In genomic region chr8:70674716-70675115, GRCm38 (mm10) we compare ENCODE assay signal across 7 mouse cellular contexts. TPM values are rescaled to one million over a fixed set of nuclear protein-coding genes. Genes with fewer than 3 reads are reported as not detected.
DNase-seq lines count a peak whose midpoint lies in the region; ATAC-seq lines count a peak whose summit lies in the region.

No protein-coding gene starts in this region.

- H3K36me3 ChIP-seq in midbrain, embryonic 10.5 days, result peaks cover 37% of the 10 kb centered on the region
- H3K36me3 ChIP-seq in midbrain, embryonic 11.5 days (ENCODE audit: control insufficient read depth, insufficient read depth, low read length), result peaks cover 2% of the 10 kb centered on the region
- peaks cover 36% of the 10 kb centered on the region for H3K36me3 ChIP-seq in embryonic facial prominence, embryonic 10.5 days (replicated peaks)
- H3K36me3 ChIP-seq in intestine, embryonic 15.5 days, result peaks cover 19% of the 10 kb centered on the region
- H3K36me3 ChIP-seq in neural tube, embryonic 14.5 days (ENCODE audit: control insufficient read depth, insufficient read depth, low read length), result peaks cover 4% of the 10 kb centered on the region; the same call in 1 of the 2 replicates

- peak overlapping the region; percentile 98; the same call in 1 of the 2 replicates for H3K27ac ChIP-seq in midbrain, embryonic 10.5 days (replicated peaks)
- H3K27ac ChIP-seq in midbrain, embryonic 11.5 days (ENCODE audit: low read depth, low read length), result no peak overlapping the region
- peak overlapping the region; percentile 95 for H3K27ac ChIP-seq in embryonic facial prominence, embryonic 10.5 days (replicated peaks)
- H3K27ac ChIP-seq in intestine, embryonic 15.5 days, result peak overlapping the region; percentile 98
- no peak overlapping the region for H3K27ac ChIP-seq in neural tube, embryonic 14.5 days (ENCODE audit: low read depth, low read length)

- ATAC-seq in midbrain, embryonic 11.5 days (ENCODE audit: low FRiP score), result no peak
- no peak for ATAC-seq in intestine, embryonic 15.5 days
- no peak for ATAC-seq in neural tube, embryonic 14.5 days (ENCODE audit: low read depth)

- WGBS in midbrain, embryonic 10.5 days, result 80% methylated on average over 4 of the region's 4 CpGs
- WGBS in midbrain, embryonic 11.5 days, result 93% methylated on average over 4 of the region's 4 CpGs
- WGBS in embryonic facial prominence, embryonic 10.5 days, result 74% methylated on average over 4 of the region's 4 CpGs
- WGBS in intestine, embryonic 15.5 days, result 52% methylated on average over 4 of the region's 4 CpGs
- WGBS in neural tube, embryonic 14.5 days, result 83% methylated on average over 4 of the region's 4 CpGs

- H3K27me3 ChIP-seq in midbrain, embryonic 10.5 days (ENCODE audit: low read depth, poor library complexity, severe bottlenecking), result no peaks in the 10 kb centered on the region
- no peaks in the 10 kb centered on the region for H3K27me3 ChIP-seq in midbrain, embryonic 11.5 days (ENCODE audit: control insufficient read depth, insufficient read depth, low read length)
- H3K27me3 ChIP-seq in embryonic facial prominence, embryonic 10.5 days (replicated peaks; ENCODE audit: low read depth, poor library complexity, severe bottlenecking), result no peaks in the 10 kb centered on the region
- no peaks in the 10 kb centered on the region for H3K27me3 ChIP-seq in intestine, embryonic 15.5 days (replicated peaks)
- no peaks in the 10 kb centered on the region for H3K27me3 ChIP-seq in neural tube, embryonic 14.5 days (ENCODE audit: control insufficient read depth, insufficient read depth, low read length)

- no peak overlapping the region for H3K4me2 ChIP-seq in midbrain, embryonic 11.5 days
- H3K4me2 ChIP-seq in intestine, embryonic 15.5 days (replicated peaks), result peak overlapping the region; percentile 80
- no peak overlapping the region; the same call in 1 of the 2 replicates for H3K4me2 ChIP-seq in neural tube, embryonic 14.5 days (ENCODE audit: low read depth, low read length)

- H3K4me3 ChIP-seq in midbrain, embryonic 10.5 days, result peak overlapping the region; percentile 74; the same call in 1 of the 2 replicates
- H3K4me3 ChIP-seq in midbrain, embryonic 11.5 days (ENCODE audit: low read depth, low read length), result no peak overlapping the region
- H3K4me3 ChIP-seq in embryonic facial prominence, embryonic 10.5 days, result peak overlapping the region; percentile 67
- H3K4me3 ChIP-seq in intestine, embryonic 15.5 days (replicated peaks), result no peak overlapping the region
- H3K4me3 ChIP-seq in neural tube, embryonic 14.5 days (ENCODE audit: low read depth, low read length), result no peak overlapping the region; the same call in 1 of the 2 replicates

- H3K9me3 ChIP-seq in midbrain, embryonic 10.5 days (replicated peaks), result no peaks in the 10 kb centered on the region
- no peaks in the 10 kb centered on the region for H3K9me3 ChIP-seq in midbrain, embryonic 11.5 days (ENCODE audit: control insufficient read depth, low read length)
- H3K9me3 ChIP-seq in embryonic facial prominence, embryonic 10.5 days, result no peaks in the 10 kb centered on the region
- H3K9me3 ChIP-seq in intestine, embryonic 15.5 days, result no peaks in the 10 kb centered on the region
- H3K9me3 ChIP-seq in neural tube, embryonic 14.5 days (ENCODE audit: control insufficient read depth, low read length), result no peaks in the 10 kb centered on the region

- H3K4me1 ChIP-seq in midbrain, embryonic 10.5 days, result peaks cover 23% of the 10 kb centered on the region
- H3K4me1 ChIP-seq in midbrain, embryonic 11.5 days (ENCODE audit: control insufficient read depth, insufficient read depth, low read length), result peaks cover 5% of the 10 kb centered on the region
- peaks cover 37% of the 10 kb centered on the region for H3K4me1 ChIP-seq in embryonic facial prominence, embryonic 10.5 days
- peaks cover 25% of the 10 kb centered on the region for H3K4me1 ChIP-seq in intestine, embryonic 15.5 days (replicated peaks)
- H3K4me1 ChIP-seq in neural tube, embryonic 14.5 days (ENCODE audit: control insufficient read depth, insufficient read depth, low read length), result peaks cover 15% of the 10 kb centered on the region

- no peak overlapping the region for H3K9ac ChIP-seq in midbrain, embryonic 11.5 days (ENCODE audit: low read length)
- H3K9ac ChIP-seq in intestine, embryonic 15.5 days, result peak overlapping the region; percentile 79; the same call in 1 of the 2 replicates
- H3K9ac ChIP-seq in neural tube, embryonic 14.5 days (replicated peaks; ENCODE audit: low read depth, low read length), result 0 out of 2 replicates have a peak overlapping the region, but pooled peaks have one; percentile 21

- DNase-seq in midbrain, embryonic 10.5 days (ENCODE audit: low spot score), result no peak
- no peak for DNase-seq in midbrain, embryonic 11.5 days (ENCODE audit: low spot score, missing footprints)
- no peak for DNase-seq in embryonic facial prominence, embryonic 10.5 days (ENCODE audit: low spot score)
- no peak for DNase-seq in ovary, postnatal 14 days (ENCODE audit: low spot score)
- no peak for DNase-seq in left cerebral cortex, postnatal 25 days (ENCODE audit: low spot score in 2 of 2)

- intact Hi-C loops in left cerebral cortex, postnatal 25 days (cut with DNase I), result no loop called here

RNA-seq across cellular contexts. Expression of gene Lsm4, which starts 1.7 kb away (rescaled TPM):
- 315 and 355 TPM in 2 replicates for polyA plus RNA-seq in midbrain, embryonic 10.5 days (2016; fragmentation: Nextera tagmentation; extraction: Ambion mirVana)
- 305 and 326 TPM in 2 replicates for polyA plus RNA-seq in midbrain, embryonic 11.5 days (2014; fragmentation: Nextera tagmentation; extraction: Ambion mirVana)
- polyA plus RNA-seq in embryonic facial prominence, embryonic 10.5 days (2016; fragmentation: Nextera tagmentation; extraction: Ambion mirVana), result 347 and 351 TPM in 2 replicates
- 286 and 323 TPM in 2 replicates for polyA plus RNA-seq in intestine, embryonic 15.5 days (2015; fragmentation: Nextera tagmentation; extraction: Ambion mirVana)
- 193 and 194 TPM in 2 replicates for polyA plus RNA-seq in neural tube, embryonic 14.5 days (2014; fragmentation: Nextera tagmentation; extraction: Ambion mirVana)
- 10 to 100 TPM; 62.9 to 63.5 TPM for total RNA-seq in left cerebral cortex, postnatal 25 days (2021)

RNA-seq across cellular contexts. Expression of gene Pgpep1, which starts 14.5 kb away (rescaled TPM):
- polyA plus RNA-seq in midbrain, embryonic 10.5 days (2016; fragmentation: Nextera tagmentation; extraction: Ambion mirVana), result 51.8 and 89.7 TPM in 2 replicates
- polyA plus RNA-seq in midbrain, embryonic 11.5 days (2014; fragmentation: Nextera tagmentation; extraction: Ambion mirVana), result 103 and 108 TPM in 2 replicates
- polyA plus RNA-seq in embryonic facial prominence, embryonic 10.5 days (2016; fragmentation: Nextera tagmentation; extraction: Ambion mirVana), result 51.8 and 52.7 TPM in 2 replicates
- 58.0 and 74.2 TPM in 2 replicates for polyA plus RNA-seq in intestine, embryonic 15.5 days (2015; fragmentation: Nextera tagmentation; extraction: Ambion mirVana)
- 74.5 and 85.2 TPM in 2 replicates for polyA plus RNA-seq in neural tube, embryonic 14.5 days (2014; fragmentation: Nextera tagmentation; extraction: Ambion mirVana)
- total RNA-seq in left cerebral cortex, postnatal 25 days (2021), result 10 to 100 TPM; 12.7 to 18.1 TPM

RNA-seq across cellular contexts. Expression of gene Jund, which starts 24.0 kb away (rescaled TPM):
- polyA plus RNA-seq in midbrain, embryonic 10.5 days (2016; fragmentation: Nextera tagmentation; extraction: Ambion mirVana), result 62.5 and 78.6 TPM in 2 replicates
- polyA plus RNA-seq in midbrain, embryonic 11.5 days (2014; fragmentation: Nextera tagmentation; extraction: Ambion mirVana), result 119 and 138 TPM in 2 replicates
- 58.7 and 61.7 TPM in 2 replicates for polyA plus RNA-seq in embryonic facial prominence, embryonic 10.5 days (2016; fragmentation: Nextera tagmentation; extraction: Ambion mirVana)
- polyA plus RNA-seq in intestine, embryonic 15.5 days (2015; fragmentation: Nextera tagmentation; extraction: Ambion mirVana), result 83.7 and 88.8 TPM in 2 replicates
- 115 and 119 TPM in 2 replicates for polyA plus RNA-seq in neural tube, embryonic 14.5 days (2014; fragmentation: Nextera tagmentation; extraction: Ambion mirVana)
- total RNA-seq in left cerebral cortex, postnatal 25 days (2021), result 100 to 1,000 TPM; 209 to 225 TPM

RNA-seq across cellular contexts. Expression of gene Iqcn, which starts 28.5 kb away (rescaled TPM):
- polyA plus RNA-seq in midbrain, embryonic 10.5 days (2016; fragmentation: Nextera tagmentation; extraction: Ambion mirVana), result not detected in 2 replicates
- polyA plus RNA-seq in midbrain, embryonic 11.5 days (2014; fragmentation: Nextera tagmentation; extraction: Ambion mirVana), result 0.04 TPM in 1 of 2 replicates, not detected in the other
- 0.05 TPM in 1 of 2 replicates, not detected in the other for polyA plus RNA-seq in embryonic facial prominence, embryonic 10.5 days (2016; fragmentation: Nextera tagmentation; extraction: Ambion mirVana)
- polyA plus RNA-seq in intestine, embryonic 15.5 days (2015; fragmentation: Nextera tagmentation; extraction: Ambion mirVana), result not detected in 2 replicates
- polyA plus RNA-seq in neural tube, embryonic 14.5 days (2014; fragmentation: Nextera tagmentation; extraction: Ambion mirVana), result 0.13 TPM in 1 of 2 replicates, not detected in the other
- under 1 TPM; 0.18 to 0.30 TPM for total RNA-seq in left cerebral cortex, postnatal 25 days (2021)

RNA-seq across cellular contexts. Expression of gene Gdf15, which starts 42.5 kb away (rescaled TPM):
- polyA plus RNA-seq in midbrain, embryonic 10.5 days (2016; fragmentation: Nextera tagmentation; extraction: Ambion mirVana), result not detected in 2 replicates
- polyA plus RNA-seq in midbrain, embryonic 11.5 days (2014; fragmentation: Nextera tagmentation; extraction: Ambion mirVana), result 0.10 and 0.11 TPM in 2 replicates
- polyA plus RNA-seq in embryonic facial prominence, embryonic 10.5 days (2016; fragmentation: Nextera tagmentation; extraction: Ambion mirVana), result 0.14 TPM in 1 of 2 replicates, not detected in the other
- polyA plus RNA-seq in intestine, embryonic 15.5 days (2015; fragmentation: Nextera tagmentation; extraction: Ambion mirVana), result 2.3 and 2.9 TPM in 2 replicates
- polyA plus RNA-seq in neural tube, embryonic 14.5 days (2014; fragmentation: Nextera tagmentation; extraction: Ambion mirVana), result 0.54 TPM in 1 of 2 replicates, not detected in the other
- not detected for total RNA-seq in left cerebral cortex, postnatal 25 days (2021)

Comparison
In these comparisons a context has a peak if more than half of its experiments do, and no peak if none do; other contexts are left out.
1. H3K27ac ChIP-seq: peak in midbrain, embryonic 10.5 days (single experiment), embryonic facial prominence, embryonic 10.5 days (single experiment) and intestine, embryonic 15.5 days (single experiment); none in midbrain, embryonic 11.5 days (single experiment) and neural tube, embryonic 14.5 days (single experiment).
2. H3K4me3 ChIP-seq: peak in midbrain, embryonic 10.5 days (single experiment) and embryonic facial prominence, embryonic 10.5 days (single experiment); none in midbrain, embryonic 11.5 days (single experiment), intestine, embryonic 15.5 days (single experiment) and neural tube, embryonic 14.5 days (single experiment).